Mouse (Mus musculus): ENCODE results near the gene Schip1.
A peak's percentile ranks its signal among the peaks of the same experiment; 100 is the strongest.

Gene Schip1

GRCm38 (mm10) chr3:68262304-68262703 lies 197.7 kb downstream of the Schip1 start:
- ATAC-seq (ENCODE audit: insufficient number of reproducible peaks, low FRiP score, low TSS enrichment) = no peak

GRCm38 (mm10) chr3:68267905-68268304 lies 203.3 kb downstream of the Schip1 start:
- ATAC-seq (ENCODE audit: insufficient number of reproducible peaks, low FRiP score, low TSS enrichment) = no peak

DNA sequence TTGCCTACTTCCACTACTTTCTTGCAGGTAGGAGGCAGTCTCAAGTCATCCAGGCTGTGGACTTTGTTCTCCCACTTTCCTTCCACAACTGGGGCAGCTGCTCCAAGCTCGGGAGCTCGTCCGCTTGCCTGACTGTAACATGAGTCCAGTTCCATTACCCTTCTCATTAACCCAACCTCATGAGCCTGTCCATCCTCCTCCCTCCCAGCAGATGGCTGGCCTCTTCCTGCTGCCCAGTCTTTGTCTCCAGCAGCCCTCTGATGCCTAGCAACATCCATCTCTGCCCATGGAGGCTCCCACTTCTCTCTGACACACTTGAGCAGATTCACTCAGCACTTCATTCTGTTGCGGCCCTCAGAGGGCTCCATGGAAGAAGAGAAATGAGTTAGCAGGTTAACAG lies 204.6 kb downstream of the Schip1 start:
- ATAC-seq (ENCODE audit: insufficient number of reproducible peaks, low FRiP score, low TSS enrichment) = no peak

GRCm38 (mm10) chr3:68270246-68270645 lies 205.6 kb downstream of the Schip1 start:
- no peak for ATAC-seq (ENCODE audit: insufficient number of reproducible peaks, low FRiP score, low TSS enrichment)

DNA sequence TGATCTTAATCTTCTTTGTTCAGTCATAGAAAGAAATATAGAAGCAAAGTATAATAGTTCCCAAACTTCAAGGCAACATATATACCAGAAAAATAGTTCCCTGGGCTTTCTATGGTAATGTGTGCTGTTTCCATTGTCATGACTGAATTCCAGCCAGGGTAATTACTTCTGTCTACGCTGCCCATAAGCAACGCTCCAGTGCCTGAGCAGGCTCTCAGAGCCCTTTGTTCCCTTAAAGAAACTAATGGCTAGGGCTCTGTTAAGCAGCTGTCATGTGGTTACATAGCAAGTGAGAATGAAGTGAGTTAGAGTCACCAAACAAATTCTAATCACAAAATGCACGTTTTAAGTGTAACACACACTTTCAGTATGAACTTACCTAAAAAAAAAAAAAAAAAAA lies 206.9 kb downstream of the Schip1 start:
- ATAC-seq (ENCODE audit: insufficient number of reproducible peaks, low FRiP score, low TSS enrichment) = no peak

DNA sequence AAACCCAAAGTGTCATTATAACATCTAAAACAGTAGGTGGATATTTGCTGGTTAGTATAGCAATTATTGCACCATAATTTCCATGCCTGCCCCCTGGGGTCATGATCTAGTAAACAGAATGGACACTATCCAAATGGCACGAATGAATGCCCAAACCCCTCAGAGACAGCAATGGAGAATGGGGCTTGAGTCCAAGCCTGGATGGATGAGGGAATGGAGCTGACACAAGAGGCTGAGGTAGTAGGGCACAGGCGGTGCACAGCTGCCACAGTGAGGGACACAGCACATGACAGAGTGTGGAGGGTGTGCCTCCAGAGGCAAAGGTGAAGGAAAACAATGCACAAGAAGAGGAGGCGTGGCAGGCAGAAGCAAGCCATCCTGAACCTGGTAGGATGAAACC lies 207.3 kb downstream of the Schip1 start:
- ATAC-seq (ENCODE audit: insufficient number of reproducible peaks, low FRiP score, low TSS enrichment) = no peak

GRCm38 (mm10) chr3:68282844-68283594 lies 218.4 kb downstream of the Schip1 start:
- no peak for ATAC-seq (ENCODE audit: insufficient number of reproducible peaks, low FRiP score, low TSS enrichment)

DNA sequence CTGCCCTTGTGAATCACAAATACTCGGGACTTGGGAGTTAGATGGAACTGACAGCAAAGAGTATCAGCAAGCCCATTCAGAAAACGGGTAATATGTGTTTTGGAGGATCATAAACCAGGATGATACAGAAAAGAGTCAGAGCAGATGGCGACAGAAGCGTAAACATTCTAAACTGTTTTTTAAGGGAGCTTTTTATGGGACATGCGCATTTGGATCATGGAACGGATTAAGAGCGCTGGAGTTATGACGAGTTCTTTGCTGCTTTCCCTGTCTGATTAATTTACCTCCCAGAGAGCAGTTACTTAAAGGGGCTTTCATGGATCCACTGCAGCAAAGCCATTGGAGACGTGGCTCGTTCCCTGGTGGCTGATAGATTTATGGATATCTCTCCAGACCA lies 219.0 kb downstream of the Schip1 start:
- ATAC-seq (ENCODE audit: insufficient number of reproducible peaks, low FRiP score, low TSS enrichment) = no peak

DNA sequence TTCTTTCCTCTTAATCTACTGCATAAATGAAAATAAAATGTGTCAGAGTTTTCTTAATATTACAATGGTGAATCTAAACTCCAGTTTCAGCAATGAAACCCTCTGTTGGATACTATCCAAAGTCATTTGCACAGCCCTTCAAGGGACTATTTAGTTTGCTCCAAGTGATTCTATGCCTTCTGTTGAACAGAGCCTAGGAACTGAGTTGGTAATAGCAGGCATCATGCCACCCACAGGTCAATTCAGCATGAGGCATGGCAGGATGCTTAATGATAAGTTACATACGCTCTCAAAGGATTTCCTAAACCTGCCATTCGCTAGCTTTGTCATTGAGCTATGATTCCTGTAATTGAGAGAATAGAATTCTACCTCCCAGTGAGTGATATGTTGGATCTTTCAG lies 219.9 kb downstream of the Schip1 start:
- no peak for ATAC-seq (ENCODE audit: insufficient number of reproducible peaks, low FRiP score, low TSS enrichment)

- ATAC-seq (ENCODE audit: insufficient number of reproducible peaks, low FRiP score, low TSS enrichment) = no peak
Measured at GRCm38 (mm10) chr3:68296752-68297151, 232.2 kb downstream of the Schip1 start.

- ATAC-seq (ENCODE audit: insufficient number of reproducible peaks, low FRiP score, low TSS enrichment) = no peak
Measured at GRCm38 (mm10) chr3:68305647-68306046, 241.0 kb downstream of the Schip1 start.

DNA sequence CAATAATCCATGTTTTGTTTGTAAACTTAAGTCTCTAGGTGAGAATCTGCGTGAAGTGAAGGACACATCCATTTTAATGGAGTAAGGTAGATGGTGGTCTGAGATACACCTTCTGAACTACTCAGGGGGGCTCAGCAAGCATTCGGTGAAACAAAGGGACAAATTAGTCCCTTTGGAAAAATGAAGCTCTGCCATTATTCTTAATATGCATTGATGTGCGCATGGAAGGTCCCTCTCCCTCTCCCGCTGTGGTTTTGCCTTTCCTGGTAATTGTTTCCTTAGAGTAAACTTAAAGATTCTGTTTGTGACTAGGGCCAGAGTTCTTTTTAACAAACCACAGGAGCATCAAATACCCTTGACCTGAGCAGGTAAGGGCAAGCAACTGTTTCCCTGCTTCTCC lies 242.1 kb downstream of the Schip1 start:
- no peak for ATAC-seq (ENCODE audit: insufficient number of reproducible peaks, low FRiP score, low TSS enrichment)

GRCm38 (mm10) chr3:68325575-68325974 lies 261.0 kb downstream of the Schip1 start:
- ATAC-seq (ENCODE audit: insufficient number of reproducible peaks, low FRiP score, low TSS enrichment) = no peak

GRCm38 (mm10) chr3:68332515-68332914 lies 267.9 kb downstream of the Schip1 start:
- 0 out of 2 replicates have a peak, but pooled peaks have one; percentile 63 for ATAC-seq (ENCODE audit: insufficient number of reproducible peaks, low FRiP score, low TSS enrichment)

DNA sequence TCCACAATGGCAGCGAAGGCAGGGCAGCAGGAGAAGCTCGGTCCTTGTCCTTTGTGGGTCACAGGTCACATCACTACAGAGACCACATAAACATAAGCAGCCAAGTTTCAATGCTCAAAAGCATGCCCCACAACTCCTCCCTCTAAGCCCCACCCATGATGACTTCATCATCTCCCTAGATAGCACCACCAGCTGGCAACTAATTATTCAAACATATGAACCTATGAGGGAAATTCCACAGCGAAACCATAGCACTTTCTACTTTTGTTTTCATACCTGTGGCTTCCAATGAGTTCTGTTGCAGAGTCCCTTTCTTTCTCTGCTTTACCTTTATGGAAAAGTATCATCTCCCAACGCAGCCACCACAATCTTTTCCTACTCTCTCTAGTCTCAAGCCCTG lies 270.9 kb downstream of the Schip1 start:
- ATAC-seq (ENCODE audit: insufficient number of reproducible peaks, low FRiP score, low TSS enrichment) = no peak

DNA sequence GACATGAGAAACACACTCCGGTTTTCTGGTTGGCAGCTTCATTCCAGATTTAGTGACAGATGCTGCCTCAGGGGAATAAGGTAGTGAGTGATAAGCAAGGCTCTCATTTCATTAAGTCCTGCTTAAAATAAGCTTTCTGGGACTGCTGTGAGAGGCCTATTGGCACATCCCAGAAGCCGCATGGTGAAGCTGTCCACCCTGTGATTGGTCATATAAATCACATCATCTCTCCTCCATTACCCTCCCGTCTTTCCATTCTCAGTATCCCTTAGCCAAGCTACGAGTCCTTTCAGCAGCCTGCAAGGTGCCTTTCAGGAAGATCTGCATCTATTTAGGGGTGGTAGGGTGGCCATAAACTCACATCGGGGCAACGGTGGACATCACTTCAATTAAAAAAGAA lies 286.0 kb downstream of the Schip1 start:
- ATAC-seq (ENCODE audit: insufficient number of reproducible peaks, low FRiP score, low TSS enrichment) = no peak

GRCm38 (mm10) chr3:68351461-68351860 lies 286.9 kb downstream of the Schip1 start:
- no peak for ATAC-seq (ENCODE audit: insufficient number of reproducible peaks, low FRiP score, low TSS enrichment)

- ATAC-seq (ENCODE audit: insufficient number of reproducible peaks, low FRiP score, low TSS enrichment) = no peak
Measured at GRCm38 (mm10) chr3:68352961-68353360, 288.4 kb downstream of the Schip1 start.

GRCm38 (mm10) chr3:68353492-68353891 lies 288.9 kb downstream of the Schip1 start:
- no peak for ATAC-seq (ENCODE audit: insufficient number of reproducible peaks, low FRiP score, low TSS enrichment)

DNA sequence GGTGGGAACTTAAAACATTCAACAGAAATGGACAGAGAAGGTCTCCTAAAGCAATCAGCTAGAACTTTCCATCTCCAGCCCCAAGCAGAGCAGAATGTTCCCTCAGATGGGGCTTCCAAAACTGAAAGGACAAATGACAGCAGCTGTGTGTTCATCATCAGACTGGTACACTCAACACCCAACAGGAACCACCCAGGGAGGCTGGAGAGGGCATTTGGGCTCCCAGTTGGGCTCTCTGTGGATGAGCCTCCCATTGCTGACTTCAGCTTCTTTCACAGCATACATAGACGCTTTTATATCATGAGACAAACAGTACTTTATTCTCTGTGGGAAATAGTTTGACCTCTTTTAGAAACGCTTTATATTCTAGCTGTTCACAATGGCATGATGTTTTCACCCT lies 291.9 kb downstream of the Schip1 start:
- no peak for ATAC-seq (ENCODE audit: insufficient number of reproducible peaks, low FRiP score, low TSS enrichment)

- no peak for ATAC-seq (ENCODE audit: insufficient number of reproducible peaks, low FRiP score, low TSS enrichment)
Measured at GRCm38 (mm10) chr3:68368029-68368428, 303.4 kb downstream of the Schip1 start.

- no peak for ATAC-seq (ENCODE audit: insufficient number of reproducible peaks, low FRiP score, low TSS enrichment)
Measured at GRCm38 (mm10) chr3:68372925-68373324, 308.3 kb downstream of the Schip1 start.

- ATAC-seq (ENCODE audit: insufficient number of reproducible peaks, low FRiP score, low TSS enrichment) = no peak
Measured at GRCm38 (mm10) chr3:68375100-68375508, 310.5 kb downstream of the Schip1 start.
